Mouse (Mus musculus): ENCODE results near the gene Slc12a3.

Gene Slc12a3

DNA sequence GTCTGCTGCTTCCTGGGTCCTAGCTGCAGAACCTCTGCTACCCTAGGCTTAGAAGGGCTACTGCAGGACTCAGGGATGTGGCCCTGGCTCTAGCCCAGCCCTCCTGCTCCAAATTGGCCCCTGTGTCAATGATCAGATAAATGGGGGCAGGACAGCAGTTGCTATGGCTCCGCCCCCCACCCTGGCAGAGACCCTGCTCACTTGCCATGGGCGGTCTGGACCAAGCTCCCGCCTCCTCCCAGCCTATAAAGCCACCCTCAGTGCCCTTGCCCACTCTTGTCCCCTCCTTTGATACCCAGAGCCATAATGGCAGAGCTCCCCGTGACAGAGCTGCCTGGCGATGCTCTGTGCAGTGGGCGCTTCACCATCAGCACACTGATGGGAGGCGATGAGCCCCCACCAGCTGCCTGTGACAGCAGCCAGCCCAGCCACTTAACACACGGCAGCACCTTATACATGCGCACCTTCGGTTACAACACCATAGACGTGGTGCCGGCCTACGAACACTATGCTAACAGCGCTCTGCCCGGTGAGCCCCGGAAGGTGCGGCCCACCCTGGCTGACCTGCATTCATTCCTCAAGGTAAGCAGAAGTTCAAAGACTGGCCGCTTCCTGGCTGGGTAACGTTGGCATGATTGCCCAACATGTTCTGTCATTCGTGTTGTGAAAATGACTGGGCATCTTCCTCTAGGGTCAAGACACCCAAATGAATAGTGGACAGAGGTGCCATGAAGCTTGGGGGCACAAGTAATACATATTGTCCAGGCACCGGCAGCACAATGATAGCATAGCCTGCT is at the start of gene Slc12a3:
Gene Slc12a3 (plus strand): TSS at position 270 of the 797 bp plus-strand sequence.
- no peak for DNase-seq (ENCODE audit: low spot score)

DNA sequence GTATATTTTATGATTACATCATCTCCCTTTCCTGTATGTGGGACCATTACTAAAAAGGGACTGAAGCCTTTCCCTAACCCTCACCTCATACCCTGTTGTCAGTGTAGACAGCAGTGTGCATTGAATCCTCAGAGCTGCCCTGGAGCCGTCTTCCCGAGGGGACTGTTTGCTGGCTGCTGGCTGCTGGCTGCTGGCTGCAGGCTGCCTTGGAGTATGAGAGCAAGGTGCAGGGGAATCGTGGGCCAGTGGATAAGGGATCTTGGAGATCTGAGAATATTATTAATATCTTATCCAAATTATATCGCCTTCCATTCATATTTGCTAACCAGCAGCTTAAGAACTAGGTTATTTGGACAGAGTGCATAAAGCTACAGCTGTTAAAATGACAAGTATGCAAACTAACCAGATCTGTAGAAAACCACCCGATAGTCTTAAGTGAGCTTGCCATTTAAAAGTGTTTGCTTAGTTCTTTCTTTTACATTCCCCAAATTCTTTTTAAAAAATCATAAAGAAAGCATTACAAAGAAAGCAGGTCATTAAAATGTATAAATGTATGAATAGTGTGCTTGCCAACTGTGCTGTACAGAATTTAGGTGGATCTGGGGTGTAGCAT is 48.9 kb upstream of the Slc12a3 start:
- DNase-seq (ENCODE audit: low spot score), result no peak

DNA sequence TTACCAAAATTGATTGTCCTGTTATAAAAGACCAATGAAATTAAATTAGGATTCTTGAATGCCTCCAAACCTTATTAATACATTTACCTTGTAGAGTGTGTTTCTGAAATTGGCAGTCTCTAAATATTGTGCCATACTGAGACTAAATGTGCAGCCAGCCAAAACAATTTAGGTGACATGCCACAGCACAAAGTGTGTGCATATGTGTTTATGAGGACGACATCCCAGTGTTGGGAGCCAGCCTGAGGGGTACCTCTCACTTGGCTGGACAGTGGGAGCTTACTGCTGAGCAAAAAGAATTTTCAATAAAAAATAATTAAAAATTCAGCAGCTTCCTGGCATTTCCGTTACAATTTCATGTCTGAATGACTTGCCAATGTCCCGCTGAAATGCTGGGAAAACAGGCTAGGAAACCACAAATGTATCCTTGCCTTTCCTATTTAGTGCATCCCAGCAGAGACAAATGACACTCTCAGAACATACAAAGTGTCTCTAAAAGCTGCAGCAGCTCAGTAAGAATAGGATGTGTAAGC is 46.5 kb upstream of the Slc12a3 start:
- DNase-seq (ENCODE audit: low spot score), result no peak

DNA sequence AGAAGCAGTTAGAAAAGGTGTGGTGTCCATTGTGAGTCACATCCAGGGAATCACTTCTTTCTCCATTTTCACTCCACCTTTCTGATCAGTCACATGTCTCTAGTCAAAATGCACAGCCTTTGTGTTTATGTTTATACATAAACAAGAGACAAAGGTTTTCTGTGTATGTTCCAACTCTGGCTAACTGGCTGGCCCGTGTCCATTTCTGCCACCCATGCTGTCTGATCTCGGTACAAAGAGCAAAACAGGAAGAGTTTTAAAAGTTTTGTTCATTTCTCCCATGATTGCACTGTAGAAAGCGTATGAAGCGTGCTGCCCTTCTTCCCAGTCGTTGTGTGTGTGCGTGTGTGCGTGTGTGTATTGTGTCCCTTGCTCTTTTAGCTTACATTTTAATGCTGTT is 44.8 kb upstream of the Slc12a3 start:
- DNase-seq (ENCODE audit: low spot score), result no peak

DNA sequence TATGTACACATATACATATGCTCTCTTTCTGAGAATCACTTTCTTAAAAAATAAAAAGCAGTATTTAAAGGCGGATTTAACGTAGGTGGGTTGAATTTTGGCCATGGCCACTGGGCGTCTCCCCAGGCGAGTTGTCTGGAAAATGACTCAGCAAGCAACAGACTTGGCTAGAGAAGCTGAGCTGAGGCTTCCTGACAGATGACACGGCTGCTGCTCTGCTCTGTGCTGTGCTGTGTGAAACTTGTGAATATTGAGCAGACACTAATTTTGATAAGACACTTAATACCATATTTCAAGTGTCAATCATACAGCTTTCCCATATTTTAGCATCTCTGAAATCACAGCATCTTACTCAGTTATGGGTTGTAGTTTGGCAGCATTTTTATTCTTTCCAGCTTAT is 38.4 kb upstream of the Slc12a3 start:
- no peak for DNase-seq (ENCODE audit: low spot score)

DNA sequence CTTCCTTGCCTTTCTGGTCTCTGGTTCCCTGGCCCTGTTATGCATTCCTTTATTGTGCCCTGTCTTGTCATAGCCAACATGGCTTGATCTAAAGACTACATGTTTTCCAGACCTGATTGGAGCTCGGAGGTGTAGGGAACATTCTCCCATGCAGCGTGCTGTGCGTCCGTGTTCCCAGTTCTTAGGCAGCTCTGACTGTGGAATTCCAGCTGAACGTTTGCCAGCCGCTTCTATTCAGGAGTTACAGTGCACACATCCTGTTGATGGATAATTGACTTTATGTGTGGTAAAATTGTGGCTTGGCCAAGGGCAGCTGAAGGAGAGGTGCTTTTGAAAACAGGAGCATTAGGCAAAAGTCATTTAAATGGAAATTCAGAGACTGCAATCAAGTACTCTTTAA is 36.9 kb upstream of the Slc12a3 start:
- no peak for DNase-seq (ENCODE audit: low spot score)

DNA sequence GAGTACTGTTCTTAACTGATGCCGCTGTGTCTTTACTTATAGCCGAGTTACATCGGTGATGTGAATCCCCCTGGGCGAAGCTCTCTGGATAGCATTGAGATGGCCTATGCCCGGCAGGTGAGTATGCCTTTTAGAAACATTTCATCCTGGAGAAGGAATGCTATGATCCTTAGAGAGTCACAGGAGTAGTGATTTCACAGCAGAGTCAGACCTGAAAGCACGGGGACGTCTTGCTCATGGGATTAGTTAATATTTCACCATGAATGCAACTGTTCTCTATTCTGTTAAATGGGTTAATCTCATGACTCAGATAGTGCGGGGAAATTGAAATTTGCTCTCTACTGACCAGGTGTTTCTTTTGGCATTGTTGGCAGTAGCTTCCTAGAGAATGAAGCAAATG is 36.4 kb upstream of the Slc12a3 start:
- no peak for DNase-seq (ENCODE audit: low spot score)

DNA sequence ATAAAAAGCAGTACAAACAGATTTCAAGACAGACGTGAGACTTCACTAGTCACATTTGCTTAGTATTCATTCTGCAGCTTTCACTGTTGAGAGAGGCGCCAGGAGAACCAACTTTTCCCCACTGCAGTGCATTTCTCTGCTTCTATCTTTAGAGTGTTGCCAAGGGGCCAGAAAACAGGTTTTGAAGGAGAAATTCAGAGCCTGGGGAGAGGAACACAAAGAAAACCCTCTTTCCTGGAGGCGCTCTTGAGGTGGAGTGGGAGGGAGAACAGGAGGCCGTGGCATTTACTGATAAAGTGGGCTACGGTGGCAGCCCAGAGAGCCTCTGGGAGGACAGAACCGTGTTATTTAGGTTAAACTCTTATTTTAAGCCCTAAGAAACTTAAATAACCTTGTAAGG is 33.3 kb upstream of the Slc12a3 start:
- no peak for DNase-seq (ENCODE audit: low spot score)

DNA sequence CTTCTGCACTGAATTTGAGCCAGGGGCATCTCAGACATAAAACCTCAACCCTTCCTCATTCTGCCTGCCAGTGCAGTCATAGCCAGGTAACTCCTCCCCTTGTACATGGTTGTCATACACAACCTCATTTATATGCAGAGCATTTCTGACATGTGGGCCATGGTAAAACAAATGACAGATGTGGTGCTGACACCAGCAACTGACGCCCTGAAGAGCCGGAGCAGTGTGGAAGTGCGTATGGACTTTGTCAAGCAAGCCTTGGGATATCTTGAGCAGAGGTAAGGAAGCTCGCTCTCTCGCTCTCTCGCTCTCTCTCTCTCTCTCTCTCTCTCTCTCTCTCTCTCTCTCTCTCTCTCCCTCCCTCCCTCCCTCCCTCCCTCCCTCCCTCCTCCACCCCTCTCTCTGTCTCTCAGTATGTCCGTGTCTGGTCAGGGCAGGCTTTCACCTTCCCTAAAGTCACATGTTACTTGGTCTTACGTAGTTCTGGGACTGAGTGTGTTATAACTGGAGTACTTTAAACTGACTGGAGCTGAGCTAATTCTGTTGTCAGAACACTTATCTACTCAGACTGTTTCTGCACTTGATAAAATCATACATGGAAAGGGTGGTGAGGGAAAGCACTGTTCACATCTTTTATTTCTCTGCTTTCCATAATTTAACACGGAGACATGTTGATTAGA is 32.5 kb upstream of the Slc12a3 start:
- DNase-seq (ENCODE audit: low spot score), result no peak

DNA sequence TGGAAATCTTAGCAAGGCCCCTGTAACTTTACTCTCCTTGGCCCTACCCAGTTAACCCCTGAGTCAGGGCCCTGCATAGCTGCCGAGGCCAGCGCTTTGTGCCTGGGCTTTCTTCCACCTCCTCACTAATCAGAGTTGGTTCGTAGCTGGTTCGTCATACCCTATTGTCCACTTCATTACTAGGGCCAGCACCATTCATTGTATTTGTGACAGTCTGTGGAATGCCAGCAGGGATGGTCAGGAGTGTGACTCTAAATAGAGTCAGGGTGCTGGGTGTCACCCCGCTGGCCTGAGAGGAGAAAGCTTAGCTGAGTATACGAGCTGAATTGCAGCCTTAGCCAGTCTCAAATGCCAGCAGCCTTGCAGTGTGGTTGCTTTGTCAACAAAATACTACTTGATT is 31.9 kb upstream of the Slc12a3 start:
- no peak for DNase-seq (ENCODE audit: low spot score)

DNA sequence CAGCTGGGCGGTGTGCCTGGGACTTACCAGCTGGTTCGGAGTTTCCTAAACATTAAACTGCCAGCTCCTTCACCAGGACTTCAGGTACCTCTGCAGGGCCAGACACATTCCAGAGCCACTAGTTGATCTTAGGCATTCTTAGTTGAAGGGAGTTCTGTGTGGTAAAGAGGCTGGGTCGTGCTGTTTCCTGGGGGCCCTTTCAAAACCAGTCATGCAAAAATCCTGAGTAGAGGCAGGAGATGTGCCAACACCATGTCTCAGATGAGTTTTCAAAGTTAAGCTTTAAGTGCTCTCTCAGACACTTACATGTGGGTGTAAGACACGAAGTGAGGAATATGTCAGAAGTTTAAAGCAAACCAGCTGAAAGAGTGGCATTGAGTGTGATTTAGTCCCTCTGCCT is 28.2 kb upstream of the Slc12a3 start:
- no peak for DNase-seq (ENCODE audit: low spot score)

DNA sequence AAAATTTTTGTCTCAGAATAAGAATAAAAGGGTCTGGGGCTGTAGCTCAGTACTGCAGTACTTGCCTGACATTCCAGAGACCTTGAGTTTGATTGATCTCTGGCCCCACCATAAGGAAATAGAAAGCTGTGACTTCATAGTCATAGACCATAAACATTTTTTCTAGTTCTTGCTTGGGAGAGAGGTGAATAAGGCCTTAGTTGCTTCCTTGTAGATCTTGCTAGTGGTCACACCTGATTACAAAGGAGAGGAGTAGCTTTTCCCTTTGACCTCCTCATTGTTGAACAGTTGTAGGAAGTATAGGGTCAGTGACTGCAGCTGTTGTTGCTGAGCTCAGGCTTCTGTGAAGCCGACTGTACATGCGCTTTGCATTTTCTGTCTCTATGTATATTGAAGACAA is 24.6 kb upstream of the Slc12a3 start:
- no peak for DNase-seq (ENCODE audit: low spot score)

DNA sequence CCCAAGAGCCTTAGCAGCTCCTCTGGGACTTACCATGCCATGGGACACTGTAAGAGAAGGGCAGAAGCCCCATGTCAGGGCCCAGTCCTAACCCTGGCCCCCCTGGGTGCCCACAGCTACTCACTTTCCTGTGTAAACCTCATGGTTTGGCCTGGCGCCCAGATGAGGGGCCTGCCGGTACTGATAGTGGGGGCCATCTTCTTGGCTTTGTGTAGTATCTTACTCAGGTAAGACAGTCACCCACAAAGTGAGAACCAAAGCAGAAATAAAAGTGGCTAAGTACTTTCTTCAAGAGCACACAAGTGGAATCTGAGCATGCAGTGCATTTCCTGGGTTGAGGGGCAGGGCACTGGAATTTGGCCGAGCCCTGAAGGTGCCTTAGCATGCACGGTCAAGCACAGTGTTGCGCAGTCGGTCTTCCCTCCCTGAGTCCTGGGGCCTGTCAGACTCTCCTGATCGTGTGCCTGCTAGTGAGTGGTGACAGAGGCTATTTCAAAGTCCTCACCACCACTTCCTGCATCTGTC is 21.9 kb upstream of the Slc12a3 start:
- no peak for DNase-seq (ENCODE audit: low spot score)

DNA sequence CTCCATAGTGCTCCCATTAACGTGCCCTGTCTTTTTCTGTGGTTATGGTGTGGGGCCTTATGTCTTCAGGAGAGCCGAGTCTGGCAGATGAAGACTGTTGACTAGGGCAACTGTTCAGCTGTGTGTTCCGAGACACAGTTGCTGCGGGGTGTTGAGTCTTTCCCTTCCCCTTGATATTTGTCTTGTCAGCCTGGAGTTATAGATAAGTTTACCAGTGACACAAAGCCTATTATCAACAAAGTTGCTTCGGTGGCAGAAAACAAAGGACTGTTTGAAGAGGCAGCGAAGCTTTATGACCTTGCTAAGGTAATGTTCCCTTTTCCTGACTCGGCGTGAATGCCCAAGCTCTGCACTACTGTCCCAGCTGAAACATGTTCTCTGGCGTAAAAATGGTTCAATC is 21.3 kb upstream of the Slc12a3 start:
- DNase-seq (ENCODE audit: low spot score), result no peak

DNA sequence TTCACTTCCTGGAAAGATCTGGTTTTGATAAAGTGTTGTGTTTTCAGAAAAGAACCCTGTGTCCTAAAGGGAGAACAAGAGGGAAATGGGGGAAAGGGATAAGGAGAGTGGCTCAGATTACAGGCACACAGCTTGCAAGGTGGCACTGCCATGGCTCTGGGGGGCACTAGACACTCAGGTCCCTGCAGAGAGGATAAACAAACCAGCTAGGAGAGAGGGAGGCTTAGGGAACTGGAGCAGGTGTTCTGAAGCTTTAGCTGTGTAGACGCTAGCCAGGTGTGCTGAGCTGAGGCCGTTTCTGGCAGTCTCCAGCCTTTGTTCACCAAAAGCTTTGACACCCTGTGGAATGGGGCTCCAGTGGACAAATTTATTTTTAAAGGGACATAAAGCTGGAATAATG is 14.9 kb upstream of the Slc12a3 start:
- DNase-seq (ENCODE audit: low spot score), result no peak

DNA sequence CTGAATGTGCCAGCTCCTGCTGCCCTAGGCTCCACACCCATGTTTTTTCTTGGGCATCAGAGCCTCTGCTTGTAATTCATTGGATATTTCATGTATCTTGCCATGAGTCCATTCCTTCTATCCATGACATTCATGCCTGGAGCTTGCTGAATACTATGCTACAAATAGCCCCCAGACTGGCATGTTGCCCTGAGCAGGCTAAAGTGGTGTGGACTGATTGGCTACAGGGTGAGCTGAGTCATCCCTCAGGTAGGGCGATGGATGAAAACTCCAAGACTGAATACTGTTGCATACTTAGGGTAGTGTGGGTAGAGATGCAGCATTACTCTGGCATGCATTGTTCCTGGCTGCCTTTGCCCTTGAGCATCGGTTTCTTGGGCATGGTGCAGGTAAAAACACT is 11.8 kb upstream of the Slc12a3 start:
- DNase-seq (ENCODE audit: low spot score), result no peak

DNA sequence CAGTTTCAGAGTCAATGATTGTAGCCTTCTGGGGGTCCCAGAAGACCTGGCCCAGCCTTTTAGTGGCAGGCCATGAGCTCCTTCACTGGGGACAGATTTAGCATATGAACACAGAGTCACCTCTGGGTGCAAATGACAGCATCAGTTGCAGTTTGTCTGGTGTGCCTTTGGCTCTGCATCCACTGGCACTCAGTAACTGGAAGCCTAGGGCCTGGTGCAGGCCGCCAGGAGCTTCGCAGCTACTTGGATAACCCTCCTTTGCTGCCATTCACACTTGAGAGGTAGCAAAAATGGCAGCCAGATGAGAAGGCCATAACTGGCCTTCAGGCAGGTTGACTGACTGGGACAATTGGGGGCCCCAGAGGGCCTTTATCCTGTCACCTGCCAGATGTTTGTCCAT is 11.3 kb upstream of the Slc12a3 start:
- DNase-seq (ENCODE audit: low spot score), result no peak

DNA sequence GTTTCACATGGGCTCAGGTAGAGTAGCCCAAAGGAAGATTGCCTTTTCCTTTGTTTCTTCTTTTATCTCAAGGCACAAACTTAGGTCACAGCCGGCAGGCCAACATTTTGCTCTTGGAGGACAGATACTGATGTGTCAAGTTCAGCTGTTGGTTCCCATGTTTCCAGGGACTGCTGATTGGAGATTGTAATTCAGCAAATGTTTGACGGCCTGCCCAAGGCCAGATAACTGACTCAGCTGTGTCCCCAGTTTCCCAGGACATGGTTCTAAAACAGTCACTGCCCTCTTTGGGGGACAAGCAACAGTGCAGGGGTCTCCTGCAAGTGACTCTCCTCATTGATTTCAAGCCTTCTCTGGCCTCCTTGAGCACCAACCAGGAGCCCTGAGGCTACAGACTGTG is 9.0 kb upstream of the Slc12a3 start:
- no peak for DNase-seq (ENCODE audit: low spot score)

DNA sequence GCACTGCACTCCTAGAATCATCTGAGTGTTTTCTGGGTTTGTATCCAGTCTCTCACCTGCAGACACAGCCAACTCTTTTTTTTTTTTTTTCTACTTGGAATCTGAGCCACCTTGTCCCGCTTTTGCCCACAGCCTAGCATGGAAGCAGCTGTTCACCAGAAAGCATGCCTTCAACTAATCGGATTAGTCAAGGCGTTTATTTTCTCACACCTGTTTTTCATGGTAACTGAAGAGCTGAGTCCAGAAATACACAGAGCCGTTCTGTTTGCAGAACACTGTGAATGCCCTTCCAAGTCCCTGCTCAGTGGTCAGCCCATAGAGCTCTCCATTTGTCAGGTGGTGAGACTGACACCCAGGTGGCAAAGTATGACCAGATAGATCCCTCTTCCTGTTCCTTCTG is 6.9 kb upstream of the Slc12a3 start:
- DNase-seq (ENCODE audit: low spot score), result no peak

DNA sequence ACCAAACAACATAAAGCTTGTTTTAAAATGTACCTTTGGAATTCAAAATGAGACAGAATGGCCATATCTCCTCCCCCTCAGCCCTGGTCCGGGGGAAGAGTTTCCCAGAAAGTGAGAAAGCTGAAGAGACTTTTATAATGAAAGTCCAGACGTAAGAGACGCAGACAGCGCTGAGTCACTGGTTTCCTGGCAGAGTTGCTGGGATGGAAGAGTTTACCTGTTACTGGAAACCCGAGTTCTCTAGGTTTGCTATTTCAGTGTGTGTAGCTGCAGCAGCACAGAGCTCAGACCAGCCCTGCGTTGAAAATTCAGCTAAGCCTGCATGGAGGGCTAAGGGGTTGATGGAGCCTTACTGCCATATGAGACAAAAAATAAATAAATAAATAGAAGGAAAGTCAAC is 6.0 kb upstream of the Slc12a3 start:
- DNase-seq (ENCODE audit: low spot score), result no peak

DNA sequence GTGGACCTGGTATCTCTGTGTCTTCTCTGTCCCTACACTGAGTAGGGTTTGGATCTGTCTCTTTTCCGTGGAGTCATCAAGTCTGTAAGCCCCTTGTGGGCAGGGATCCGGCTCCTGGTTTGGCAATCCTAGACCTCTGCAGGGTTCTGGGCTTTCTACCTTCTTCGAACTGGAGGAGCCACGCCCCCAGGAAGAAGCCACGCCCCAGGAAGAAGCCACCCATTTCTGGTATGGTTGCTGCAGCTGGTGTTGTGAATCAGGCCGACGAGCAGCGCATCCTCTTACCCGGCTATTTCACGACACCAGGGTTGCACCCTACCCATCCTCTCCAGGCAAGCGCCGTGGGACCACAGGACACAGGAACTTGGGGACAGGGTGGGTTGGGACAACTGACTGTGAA is 4.9 kb upstream of the Slc12a3 start:
- no peak for DNase-seq (ENCODE audit: low spot score)

DNA sequence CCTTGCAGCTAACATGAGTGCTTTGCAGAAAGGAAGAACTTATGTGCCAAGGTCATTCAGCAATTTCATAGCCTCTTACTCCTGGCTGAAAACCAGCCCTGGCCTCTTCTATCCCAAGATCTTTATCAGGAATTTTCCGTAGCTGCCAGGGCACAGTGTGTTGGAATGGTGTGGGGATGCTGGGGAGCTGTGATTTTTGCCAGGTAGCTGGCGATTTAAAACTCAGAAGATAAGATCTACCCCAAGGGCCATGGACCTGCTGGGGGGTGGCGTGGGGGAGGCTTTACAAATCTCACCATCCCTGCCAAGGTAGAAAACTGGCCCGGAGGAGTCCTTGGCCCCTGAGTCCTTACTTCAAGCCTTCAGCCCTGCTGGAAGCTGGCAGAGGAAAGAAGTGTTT is 3.0 kb upstream of the Slc12a3 start:
- DNase-seq (ENCODE audit: low spot score), result no peak

DNA sequence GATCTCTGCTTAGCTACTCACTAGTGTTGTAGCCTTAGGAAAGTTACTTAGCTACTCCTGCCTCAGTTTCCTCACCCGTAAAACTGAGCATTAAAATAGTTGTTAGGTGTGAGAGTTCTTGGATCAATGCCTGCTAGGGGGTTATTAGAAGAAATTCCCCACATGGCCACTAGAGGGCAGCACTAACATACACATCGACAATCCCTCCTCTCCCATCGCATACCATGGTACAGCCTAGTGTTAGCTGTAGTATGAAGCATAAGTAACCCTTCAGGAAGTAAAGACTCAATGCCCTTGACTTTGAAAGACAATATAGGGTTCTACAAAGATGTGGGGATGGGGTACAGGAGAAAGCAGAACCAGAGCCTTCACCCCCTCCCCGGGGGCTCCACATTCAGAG is 1.7 kb downstream of the Slc12a3 start:
- DNase-seq (ENCODE audit: low spot score), result peak; percentile 89
